Mouse (Mus musculus): ENCODE data around the gene Ebpl. TPM values are rescaled to one million over a fixed set of nuclear protein-coding genes. Genes with fewer than 3 reads are reported as not detected.

Gene Ebpl
- total RNA-seq, 1 experiment from 2014 or later: 3.8 TPM

GRCm38 (mm10) chr14:61293884-61294737, 66.1 kb downstream of the Ebpl start:
- peak; percentile 63 to 77 for ATAC-seq (replicated peaks in 1 of 2; ENCODE audit: insufficient read depth in 1 of 2, low FRiP score in 2 of 2, low TSS enrichment in 1 of 2, low read depth in 1 of 2, poor library complexity in 2 of 2, severe bottlenecking in 2 of 2)

- ATAC-seq (replicated peaks in 1 of 2; ENCODE audit: insufficient read depth in 1 of 2, low FRiP score in 2 of 2, low TSS enrichment in 1 of 2, low read depth in 1 of 2, poor library complexity in 2 of 2, severe bottlenecking in 2 of 2): no peak
Measured at GRCm38 (mm10) chr14:61290664-61291063, 69.6 kb downstream of the Ebpl start.

GRCm38 (mm10) chr14:61288606-61289286, 71.5 kb downstream of the Ebpl start:
- peak; percentile 74 to 81 for ATAC-seq (replicated peaks in 1 of 2; ENCODE audit: insufficient read depth in 1 of 2, low FRiP score in 2 of 2, low TSS enrichment in 1 of 2, low read depth in 1 of 2, poor library complexity in 2 of 2, severe bottlenecking in 2 of 2)

Other genes with a start within 250 kb of the Ebpl start
- 29.0 TPM in 2 replicates for gene Sacs, start 222.0 kb downstream of the Ebpl start, total RNA-seq (2017)
- not detected in 2 replicates for gene Sgcg, start 101.9 kb downstream of the Ebpl start, total RNA-seq (2017)
- 7.5 and 12.6 TPM in 2 replicates for gene Arl11, start 50.7 kb downstream of the Ebpl start, total RNA-seq (2017)
- 64.2 and 69.5 TPM in 2 replicates for gene Kpna3, start 79.4 kb upstream of the Ebpl start, total RNA-seq (2017)
- 17.9 and 25.3 TPM in 2 replicates for gene Spryd7, start 196.4 kb upstream of the Ebpl start, total RNA-seq (2017)
- gene Trim13, start 237.8 kb upstream of the Ebpl start, total RNA-seq (2017): 36.3 and 42.7 TPM in 2 replicates
- gene Kcnrg, start 247.0 kb upstream of the Ebpl start, total RNA-seq (2017): 0.94 and 2.6 TPM in 2 replicates

All from hematopoietic stem cell, adult 5-6 weeks (primary cell).